Mouse (Mus musculus) thymus, adult 18-20 months (tissue): ENCODE data around the gene Tmem129.

ENCODE experiments used
- DNase-seq, 2 experiments: peaks; one replicate each; pipeline ENCODE4 v3.0.0; 2022; ENCODE audit warnings: mixed read lengths in 2 of 2

Gene Tmem129

DNA sequence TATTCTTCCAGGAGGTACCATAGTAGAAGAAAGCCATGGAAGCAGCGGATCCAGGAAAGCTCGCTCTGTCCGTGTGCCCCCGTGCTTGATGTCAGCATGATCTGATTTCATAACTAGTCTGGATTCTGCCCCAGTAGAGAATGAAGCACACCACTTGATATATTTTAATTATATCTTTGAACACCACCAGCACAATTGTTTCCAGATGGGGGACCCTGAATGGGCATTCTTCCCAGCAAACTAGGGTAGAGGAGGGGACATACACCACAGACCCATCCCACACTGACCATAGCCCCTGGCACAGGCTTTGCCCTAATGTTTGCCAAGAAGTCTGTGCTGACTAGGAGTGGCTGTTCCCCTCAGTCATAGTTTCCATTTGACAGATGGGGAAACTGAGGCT is 26.7 kb upstream of the Tmem129 start:
- no peak for DNase-seq

DNA sequence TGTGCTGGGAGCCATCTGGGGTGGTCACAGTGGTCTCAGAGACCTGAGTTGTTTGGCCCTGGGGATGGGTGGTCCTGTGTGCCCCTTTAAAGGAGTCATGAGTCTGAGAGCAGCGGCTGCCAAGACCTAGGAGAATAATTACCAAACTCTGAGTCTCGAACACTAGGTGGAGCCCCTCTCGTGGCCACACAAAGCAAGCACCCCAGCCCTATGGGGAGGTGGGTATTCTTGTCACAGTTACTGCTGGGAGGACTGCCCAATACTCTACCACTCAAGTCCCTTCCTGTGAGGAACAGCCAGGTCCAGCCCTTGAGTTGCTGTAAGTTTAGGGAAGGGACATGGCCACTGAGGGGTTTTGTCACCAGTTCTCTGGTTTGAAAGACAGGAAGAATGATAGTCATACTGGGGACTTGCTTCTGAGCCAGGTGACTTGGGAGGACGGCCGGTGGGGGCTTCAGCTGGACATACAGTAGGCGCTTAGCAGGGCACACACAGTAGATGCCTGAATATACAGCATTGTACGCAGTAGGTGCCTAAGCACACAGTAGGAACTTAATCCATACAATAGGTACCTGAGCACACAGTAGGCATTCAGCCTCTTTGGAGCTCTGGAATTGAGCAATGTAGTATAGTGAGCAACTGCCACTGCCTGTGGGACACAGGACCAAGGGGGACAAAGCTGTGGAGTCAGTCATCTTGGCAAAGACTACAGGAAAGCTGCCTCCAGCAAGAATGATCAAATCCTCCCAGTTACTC is 25.9 kb upstream of the Tmem129 start:
- DNase-seq = no peak

DNA sequence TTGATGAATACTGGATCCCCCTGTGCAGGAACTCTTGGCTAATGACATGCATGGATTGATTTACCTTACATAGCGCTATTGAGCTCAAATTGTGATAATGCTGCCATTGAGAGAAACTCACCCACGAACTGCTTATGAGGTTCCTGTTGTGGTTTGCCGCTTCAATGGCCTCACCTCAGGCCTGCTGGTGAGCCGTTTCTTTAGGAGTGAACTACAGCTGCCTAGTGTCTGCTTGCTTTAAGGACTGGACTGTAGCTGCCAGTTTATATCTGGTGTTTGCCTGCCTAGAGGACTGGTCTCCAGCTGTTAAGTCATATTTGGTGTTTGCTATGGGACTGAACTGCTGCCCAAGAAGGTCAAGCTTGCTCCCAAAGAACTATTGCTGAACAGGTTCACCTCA is 24.7 kb upstream of the Tmem129 start:
- DNase-seq = no peak

DNA sequence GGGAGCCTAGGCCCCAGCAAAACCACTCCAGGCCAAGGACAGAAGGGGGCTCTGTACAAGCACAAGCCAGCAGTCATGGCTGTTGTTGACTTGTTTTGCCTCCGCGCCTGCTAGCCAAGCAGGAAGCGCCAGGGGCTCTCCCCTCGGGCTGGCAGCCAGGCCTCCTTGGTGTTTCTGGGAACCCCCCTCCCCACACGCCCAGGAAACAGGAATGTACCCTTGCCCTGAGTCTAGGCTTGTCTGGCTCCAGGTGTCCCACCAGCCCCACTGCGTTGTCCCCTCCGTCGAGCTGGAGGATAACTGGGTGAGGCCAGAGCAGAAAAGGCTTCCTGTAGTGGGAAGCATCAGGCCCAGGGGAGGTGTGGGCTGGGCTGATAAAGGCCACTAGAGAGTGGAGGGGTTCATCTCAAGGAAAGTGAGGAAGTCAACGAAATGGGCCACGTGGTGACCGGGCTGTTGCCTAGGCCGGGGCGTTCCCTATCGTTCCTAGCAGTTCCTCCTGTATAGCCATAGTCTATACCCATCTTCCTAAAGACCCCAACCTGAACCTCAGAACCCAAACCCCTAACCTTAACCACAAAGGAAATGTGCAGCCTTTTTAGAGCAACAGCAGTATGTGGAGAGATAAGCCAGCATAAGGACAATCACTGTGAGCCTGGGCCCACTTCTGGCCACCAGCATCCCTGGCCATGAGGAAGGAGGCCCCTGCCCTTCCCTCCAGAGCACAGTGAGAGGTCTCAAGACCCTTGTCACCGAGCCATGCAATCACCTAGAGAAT is 23.6 kb upstream of the Tmem129 start:
- no peak for DNase-seq

DNA sequence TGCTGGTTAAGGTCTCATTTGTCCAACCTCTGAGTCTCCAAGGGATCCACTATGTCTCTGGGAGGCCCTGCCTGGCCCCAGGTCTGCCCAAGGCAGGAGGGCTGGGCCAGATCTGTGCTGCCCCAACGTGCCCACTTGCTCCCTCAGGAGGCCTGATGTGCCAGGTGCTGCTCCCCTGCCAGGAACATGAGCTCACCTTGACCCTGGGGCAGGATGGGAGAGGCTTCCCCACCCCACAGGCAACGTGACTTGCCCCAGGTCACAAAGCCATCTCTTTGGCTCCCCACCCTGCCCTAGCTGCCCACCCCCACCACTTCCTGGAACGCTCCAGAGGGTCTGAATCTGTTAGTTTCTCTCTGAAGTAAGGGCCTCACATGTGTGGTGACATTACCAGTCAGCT is 22.8 kb upstream of the Tmem129 start:
- no peak for DNase-seq

DNA sequence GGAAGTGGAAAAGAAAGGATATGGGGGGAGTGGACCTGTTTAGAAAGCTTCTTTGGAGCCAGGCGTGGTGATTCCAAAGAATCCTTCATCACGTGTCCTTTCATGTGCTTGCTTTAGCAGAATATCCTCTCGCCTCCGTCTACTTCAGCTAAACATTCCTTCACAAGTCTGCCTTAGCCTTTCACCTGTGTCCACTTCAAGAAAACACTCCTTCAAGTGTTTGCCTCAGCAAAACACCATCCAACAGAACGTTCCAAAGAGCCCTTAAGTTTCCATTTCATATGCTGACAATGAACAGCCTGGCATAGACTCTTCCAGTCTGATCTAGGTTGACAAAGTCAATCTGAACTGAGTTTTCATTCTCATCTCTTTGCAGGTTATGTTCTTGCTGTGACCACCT is 20.0 kb upstream of the Tmem129 start:
- DNase-seq = no peak

DNA sequence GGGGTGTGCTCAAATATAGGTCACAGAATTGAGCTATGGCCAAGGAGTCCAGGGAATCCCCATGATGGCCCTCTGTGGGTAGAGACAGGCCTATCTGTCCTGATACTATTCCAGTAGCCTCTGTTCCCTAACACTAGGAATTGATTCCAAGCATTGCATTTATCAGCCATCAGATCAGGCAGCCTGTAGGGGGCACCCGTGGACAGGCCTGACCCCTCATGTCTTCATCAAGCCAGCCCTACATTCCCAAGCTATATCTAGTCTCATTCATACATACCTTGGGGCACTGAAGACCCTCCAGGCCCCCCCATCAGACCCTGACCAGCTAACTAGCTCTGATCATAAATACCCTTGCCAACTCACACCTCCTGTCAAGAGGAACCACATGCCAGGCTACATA is 17.7 kb upstream of the Tmem129 start:
- DNase-seq = no peak

DNA sequence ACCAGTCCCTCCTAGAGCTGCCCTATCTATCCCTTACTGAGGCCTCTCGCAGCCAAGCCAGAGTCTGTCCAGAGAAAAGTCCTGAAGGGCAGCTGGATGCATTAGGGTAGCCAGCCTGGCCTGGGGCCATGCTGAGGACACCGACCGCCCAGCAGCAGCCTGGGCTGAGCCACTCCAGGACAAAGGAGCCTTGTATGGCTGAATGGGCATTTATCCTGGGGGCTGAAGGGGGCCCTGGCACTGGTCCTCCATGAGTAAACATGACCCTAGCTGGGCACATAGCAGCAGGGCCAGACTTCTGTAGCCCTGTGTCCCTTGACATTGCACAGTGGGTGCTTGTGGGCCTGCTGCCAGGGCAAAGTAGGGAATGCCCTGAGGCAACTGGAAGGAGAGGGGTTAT is 16.2 kb upstream of the Tmem129 start:
- DNase-seq = no peak

DNA sequence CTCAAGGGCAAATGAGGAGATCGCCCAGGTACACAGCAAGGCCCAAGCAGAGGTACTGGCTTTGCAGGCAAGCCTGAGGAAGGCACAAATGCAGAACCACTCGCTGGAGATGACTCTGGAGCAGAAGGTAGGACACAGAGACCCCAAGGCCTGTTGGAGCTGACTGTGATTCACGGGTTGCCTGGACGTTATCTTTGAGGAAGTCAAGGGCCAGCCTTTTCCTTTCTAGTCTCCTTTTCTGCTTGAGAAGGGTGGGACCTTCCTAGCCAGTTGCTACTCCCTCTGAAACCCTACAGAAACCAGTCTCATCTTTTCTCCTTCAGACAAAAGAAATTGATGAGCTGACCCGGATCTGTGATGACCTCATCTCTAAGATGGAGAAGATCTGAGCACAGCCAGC is 13.4 kb upstream of the Tmem129 start:
- no peak for DNase-seq

DNA sequence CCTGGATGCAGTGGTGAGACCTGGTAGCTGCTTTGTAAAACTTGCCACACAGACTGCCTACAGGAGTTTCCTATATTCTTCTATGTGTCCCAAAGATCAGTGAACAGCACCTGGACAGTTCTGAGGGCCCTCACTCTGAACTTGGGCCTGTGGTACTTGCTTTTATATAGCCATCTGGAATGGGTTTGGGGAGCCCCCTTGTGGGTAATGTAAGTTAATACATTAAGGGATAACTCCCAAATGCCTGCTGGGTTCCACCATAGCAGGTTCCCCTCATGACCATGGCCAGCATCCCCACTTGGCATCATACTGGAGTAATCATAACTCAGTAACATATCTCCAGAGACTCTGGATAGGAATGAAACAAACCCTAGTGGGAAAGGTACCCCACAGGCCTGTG is 10.0 kb upstream of the Tmem129 start:
- DNase-seq = no peak

DNA sequence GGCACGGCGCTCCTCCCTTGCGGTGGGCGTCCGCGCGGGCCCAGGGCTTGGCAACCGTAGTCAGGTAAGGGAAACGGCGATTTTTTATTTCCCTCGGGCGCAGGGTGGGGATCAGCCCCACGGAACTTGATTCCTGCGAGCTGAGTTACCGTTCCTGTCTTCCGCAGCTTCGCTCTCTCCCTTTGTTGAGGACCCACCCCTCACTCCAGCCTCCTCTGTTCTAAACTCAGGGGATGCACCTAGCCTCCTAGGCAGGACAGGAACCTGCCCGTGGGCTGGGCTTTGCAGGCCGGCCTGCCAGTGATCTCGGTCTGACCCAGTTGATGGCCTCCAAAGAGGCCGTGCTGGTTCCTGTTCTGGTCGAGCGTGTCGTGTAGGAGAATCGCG is 441 bp upstream of the Tmem129 start:
- DNase-seq = no peak

DNA sequence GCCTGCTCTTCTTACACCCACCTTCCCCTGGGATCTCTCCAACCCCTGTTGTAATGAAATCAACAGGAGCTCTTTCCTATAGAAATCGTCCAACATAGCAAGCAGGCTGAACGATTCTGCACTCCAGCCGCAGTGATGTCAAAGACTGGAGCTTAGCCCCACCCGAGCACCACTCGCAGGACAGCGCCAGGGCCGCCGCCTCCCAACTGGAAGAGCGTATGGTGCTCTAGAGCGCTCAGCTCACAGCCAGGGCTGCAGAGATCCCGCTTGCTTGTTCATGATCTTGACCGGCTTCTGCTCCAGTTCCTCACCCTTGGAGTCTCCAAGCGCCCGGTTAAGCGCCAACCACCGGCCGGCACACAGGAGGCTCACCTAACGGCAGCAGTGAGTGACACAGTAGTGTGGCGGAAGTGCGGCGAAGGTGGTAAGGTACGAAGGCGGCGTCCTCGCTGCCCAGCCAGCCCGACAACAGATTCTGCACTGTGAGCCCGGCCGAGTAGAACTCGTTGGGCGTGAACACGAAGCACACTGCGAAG is 897 bp downstream of the Tmem129 start:
- DNase-seq = no peak

DNA sequence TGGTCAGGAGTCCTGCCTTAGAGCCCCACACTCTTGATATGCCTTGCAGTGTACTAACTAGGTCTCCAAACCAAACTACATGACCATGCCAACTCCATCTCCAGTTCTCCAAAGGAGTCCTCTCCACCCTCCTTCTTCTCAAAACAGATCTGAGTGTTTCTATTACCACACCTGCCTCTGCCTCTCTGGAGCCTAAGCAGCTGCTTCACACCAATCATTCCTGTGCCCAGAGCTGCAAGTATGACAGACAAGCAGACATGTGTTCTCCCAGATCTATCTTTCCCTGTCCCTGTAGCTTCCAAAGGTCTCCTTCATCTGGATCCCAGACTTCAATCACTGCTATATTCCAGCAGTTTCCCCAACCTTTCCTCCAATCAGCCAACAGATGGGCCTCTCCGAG is 1.5 kb downstream of the Tmem129 start:
- DNase-seq = no peak

DNA sequence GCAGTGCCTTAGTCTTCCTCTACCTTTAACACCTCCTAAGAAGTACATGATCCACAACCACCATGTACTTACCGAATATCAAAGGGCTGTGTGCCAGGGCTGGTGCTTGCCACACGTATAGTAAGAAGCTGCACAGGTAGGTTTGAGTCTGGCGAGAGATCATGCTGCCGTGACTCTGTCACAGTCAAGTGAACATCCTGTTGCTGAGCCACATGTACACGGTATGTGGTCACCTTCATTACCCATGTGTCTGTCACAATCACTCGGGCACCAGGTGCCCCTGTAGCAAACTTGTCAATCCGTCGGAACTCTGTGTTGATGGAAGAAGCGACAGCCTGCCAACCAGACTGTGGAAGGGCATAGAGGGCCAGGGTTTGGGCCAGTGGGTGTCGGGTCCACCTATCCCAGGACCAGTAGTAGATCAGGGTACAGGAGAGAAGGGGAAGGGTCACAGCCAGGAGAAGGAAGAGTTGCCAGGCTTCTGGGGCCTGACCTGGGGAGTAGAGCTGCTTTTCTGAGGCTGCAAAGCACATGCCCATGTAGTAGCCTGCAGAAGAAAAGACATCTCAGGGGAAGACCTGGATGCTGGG is 2.9 kb downstream of the Tmem129 start:
- DNase-seq = no peak

DNA sequence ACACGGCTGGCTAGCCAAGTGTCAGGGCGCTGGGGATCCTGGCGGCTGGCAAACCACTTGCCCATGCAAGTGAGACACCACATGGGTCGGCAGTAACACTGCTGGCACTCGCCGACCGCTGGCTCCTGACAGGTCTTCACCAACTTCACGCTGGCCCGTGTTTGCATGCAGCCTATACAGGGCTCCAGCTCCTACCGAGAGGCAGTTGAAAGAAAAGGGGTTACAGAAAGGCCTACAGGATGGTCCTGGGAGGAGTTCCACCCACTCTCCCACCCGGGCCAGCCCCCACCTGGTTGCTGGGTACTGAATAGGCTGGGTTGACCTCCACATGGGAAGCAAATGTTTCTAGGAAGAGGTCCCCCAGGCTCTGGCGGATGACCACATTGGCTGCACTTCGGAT is 3.8 kb downstream of the Tmem129 start:
- DNase-seq = no peak

DNA sequence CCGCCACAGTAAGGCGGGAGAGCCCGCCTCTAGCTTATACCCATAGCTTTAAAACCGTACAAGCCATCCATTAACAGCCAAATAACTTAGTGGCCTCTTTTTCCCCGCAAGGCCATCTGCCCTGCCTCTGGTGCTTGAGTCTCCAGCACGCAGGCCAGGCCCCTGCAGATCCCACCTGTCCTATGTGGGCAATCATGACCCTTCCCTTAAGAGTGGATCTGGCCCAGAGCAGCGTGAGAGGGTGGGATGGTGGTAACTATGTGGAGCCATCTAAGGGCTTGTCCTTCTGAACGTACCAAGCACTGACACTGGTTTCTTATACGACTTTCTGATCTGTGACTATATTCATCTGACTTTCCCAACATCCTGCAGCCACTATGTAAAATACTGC is 5.4 kb downstream of the Tmem129 start:
- DNase-seq = no peak

DNA sequence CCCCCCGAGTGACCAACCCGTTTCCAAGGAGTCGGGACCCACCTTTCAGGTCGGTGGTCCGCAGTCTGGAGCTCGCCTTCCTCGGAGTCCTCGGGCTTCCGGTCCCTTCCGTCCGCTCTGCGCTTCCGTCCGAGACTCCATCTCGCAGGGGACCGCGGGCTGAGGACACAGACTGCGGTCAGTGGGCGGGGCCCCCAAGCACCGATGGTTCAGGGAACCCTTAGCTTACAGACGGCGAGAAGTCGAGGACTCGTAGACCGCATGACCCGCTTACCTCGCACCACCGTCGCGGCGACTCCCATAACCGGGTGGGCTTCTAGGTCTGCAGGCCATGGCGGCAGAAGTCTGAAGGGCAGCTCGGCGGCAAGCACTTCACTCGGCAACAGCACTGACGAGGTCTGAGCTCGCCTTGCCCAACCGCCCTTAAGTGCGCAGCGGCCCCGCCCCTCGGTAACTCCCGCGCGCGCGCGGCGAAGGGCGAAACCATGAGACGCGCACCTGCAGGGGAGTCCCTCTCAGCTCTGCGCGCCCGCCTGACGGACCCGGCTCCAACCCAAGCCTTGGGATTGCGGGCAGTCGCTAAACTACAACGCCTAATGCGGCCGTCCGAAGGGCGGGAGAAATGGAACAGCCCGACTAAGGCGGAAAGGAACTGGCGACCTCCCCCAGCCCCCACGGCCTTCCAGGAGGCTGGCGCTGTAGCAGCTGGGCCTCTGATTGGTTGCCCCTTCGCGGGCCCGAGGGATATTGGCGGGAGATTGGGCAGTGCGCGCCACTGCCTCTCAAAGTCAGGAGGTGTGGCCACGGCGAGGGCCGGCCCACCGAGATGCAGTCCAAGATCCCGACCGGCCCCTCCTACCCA is 6.1 kb downstream of the Tmem129 start, which contains the start of gene Slbp:
Gene Slbp (minus strand): TSS at position 654 of the 862 bp plus-strand sequence.
- peak; percentile 91 to 94 for DNase-seq

DNA sequence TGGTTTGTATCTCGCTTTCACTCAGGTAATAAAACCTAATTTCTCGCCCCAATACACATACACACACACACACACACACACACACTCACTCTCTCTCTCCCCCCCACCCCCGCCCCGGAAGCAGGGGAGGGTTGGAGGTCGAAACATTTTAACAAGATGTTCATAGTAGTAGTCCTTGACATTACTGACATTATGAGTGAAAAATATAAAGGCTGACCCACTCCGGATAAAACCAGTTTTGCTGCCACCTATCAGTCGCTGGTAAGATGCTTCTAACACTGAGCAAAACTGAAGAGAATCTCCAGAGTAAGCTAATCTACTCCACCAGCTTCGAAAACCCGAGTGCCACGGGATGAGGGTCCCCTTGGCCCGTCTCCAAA is 6.7 kb downstream of the Tmem129 start:
- DNase-seq = no peak

DNA sequence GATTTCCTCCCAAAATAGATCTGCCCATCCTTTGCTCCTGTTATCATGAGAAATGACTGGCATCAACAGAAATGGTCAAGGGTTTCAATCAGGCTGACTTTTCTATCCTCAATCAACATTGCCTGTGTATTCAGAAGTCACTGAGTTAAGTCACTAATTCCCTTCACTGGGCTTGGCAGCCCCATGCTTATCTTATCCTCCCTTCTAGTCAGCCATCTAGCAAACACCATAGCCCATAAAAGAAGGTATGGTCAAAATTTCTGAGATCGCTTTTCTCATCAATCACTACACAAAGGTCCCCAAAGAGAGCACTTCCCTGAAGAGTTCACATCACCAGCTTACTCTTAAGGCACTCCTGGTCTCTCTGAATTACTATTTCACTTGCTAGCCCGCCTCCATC is 7.2 kb downstream of the Tmem129 start:
- DNase-seq = no peak

DNA sequence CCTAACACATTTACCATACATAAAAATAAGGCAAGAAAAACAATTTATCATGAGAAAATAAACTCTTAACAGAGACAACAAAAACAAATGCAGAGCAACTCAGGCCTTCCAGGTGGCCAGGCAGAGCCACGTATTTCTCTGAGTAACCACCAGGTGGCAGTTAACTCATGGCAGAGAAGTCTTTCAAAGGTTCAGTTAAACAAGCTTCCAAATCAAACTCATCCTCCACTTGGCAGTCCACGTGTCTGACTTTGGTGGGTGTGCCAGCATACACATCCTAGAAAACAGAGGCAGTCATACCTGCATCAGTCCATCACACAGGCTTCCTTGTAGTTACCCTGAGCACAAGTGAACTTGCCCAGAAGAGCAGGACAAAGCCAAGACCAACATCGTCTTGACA is 17.6 kb downstream of the Tmem129 start:
- DNase-seq = peak in 1 of 2 experiments; percentile 28

DNA sequence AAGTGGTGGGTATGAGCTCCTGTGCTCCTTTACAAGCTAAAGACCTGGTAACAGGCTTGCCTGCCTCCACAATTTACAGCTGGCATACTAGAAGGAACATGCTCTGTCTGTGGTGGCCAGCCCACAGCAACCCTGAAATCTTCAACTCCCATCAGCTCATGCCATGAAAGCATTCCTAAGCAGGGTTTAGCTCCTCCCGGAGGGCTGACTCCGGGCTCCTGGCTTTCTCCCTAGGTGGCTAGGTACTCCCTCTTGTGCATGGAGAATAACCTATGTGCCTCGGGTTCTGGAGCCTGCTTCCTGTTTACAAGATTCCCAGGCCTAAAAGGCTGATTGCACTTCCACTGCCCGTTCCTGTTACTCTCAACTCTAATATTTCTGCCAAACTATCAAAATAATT is 19.4 kb downstream of the Tmem129 start:
- no peak for DNase-seq

DNA sequence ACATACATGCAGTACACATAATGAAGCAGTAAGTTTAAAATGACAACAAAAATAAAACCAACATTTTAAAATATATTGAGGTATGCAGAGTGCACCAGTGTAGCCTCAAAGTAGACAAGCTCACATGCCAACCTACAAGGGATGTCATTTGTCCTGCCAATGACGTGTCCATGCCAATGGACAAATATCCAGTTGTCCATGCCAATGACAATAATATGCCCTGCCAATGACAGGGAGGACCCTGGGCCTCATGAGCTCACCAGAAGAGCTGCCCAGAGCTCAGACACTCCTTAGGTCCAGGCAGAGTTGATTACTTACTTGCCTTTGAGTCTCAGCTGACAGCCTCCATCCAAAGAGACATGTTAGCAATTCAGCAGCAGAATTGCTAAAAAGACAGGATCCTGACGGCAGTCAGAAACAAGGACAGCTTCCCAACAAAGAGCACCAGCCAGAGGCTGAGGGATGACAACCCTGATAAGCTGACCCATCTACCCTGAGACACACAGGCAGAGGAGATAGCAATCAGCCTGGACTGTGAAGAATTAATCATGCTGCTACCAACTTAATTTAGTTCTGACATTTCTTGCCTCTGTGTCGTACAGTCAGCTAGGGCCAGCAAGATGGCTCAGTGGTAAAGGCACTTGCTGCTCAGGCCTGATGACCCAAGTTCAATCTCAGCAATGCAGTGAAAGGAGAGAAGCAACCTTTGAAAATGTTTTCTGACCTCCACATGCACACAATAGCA is 20.4 kb downstream of the Tmem129 start:
- DNase-seq = no peak
